Mouse (Mus musculus): ENCODE measurements around the gene Socs2. TPM values are rescaled to one million over a fixed set of nuclear protein-coding genes. Genes with fewer than 3 reads are reported as not detected.

Socs2 gene
- polyA plus RNA-seq, 1 experiment: 27.5 TPM

DNA sequence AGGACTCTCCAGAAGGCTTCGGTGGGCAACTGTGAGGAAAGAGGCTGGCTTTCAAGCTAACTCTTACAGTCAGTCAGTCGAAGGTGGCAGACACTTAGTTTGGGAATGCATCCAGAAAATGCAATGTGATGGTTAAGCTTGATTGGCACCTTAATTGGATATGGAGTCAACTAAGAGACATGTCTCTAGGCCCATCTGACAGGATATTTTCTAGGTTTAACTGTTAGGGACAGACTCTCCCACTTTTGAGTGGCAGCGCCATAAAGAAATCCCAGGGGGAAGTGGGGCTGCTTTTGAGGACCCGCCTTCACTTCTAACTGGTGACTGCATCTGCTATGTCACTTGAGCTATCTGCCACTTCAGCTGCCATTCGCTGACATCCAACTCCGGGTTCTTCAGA lies 43.6 kb downstream of the Socs2 start:
- Histone ChIP-seq H3K27me3 (ENCODE audit: control insufficient read depth, insufficient read depth, insufficient read length) (no peaks in the 10 kb centered on the region), H3K4me3 (no peak overlapping the region), H3K4me2 (ENCODE audit: low read depth) (no peak overlapping the region), H3K36me3 (ENCODE audit: control insufficient read depth, insufficient read depth) (no peaks in the 10 kb centered on the region), H3K79me2 (ENCODE audit: control insufficient read depth, insufficient read depth) (no peaks in the 10 kb centered on the region), H3ac (ENCODE audit: control insufficient read depth, insufficient read length) (no peak overlapping the region)
- no peak for TF ChIP-seq E2F4 (IDR thresholded peaks at IDR 0.05; ENCODE audit: insufficient read depth)

DNA sequence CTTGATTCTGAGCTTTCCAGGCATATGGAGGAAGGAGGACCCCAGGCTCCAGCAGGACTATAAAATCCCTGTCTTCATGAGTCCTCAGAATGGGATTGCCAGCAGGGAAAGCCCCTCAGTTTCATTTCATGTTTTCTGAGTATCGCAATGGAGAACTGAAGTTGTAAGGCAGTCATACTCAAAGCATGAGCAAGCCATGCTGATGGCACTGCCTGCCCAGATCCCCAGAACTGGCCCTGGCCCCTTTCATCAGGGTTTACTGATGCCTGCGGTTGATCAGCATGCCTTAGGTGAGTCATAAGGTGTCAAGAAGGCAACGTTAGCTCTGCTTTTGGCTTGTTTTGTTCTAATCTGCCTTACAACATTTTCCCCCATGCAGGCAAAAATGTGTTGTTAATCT lies 45.0 kb downstream of the Socs2 start:
- no peaks in the 10 kb centered on the region for H3K36me3 ChIP-seq (ENCODE audit: control insufficient read depth, insufficient read depth)
- no peak for TF ChIP-seq MYOD1 (IDR thresholded peaks at IDR 0.05; ENCODE audit: control insufficient read depth in 1 of 3, insufficient read length in 2 of 3, low read depth in 2 of 3)
- TF ChIP-seq SRF (IDR thresholded peaks at IDR 0.05; ENCODE audit: control insufficient read depth, insufficient read length, low read depth): no peak
- TF ChIP-seq USF1 (IDR thresholded peaks at IDR 0.05; ENCODE audit: low read depth): no peak
- TF ChIP-seq TCF3 (IDR thresholded peaks at IDR 0.05; ENCODE audit: insufficient read length, low read depth): no peak
- no peak for TF ChIP-seq TCF12 (IDR thresholded peaks at IDR 0.05; ENCODE audit: insufficient read depth, poor library complexity, severe bottlenecking)
- TF ChIP-seq E2F4 (IDR thresholded peaks at IDR 0.05; ENCODE audit: insufficient read depth): no peak
- TF ChIP-seq POLR2A (IDR thresholded peaks at IDR 0.05; ENCODE audit: insufficient read length, low read depth): no peak
- H3K4me3 ChIP-seq: no peak overlapping the region
- H3K4me2 ChIP-seq (ENCODE audit: low read depth): no peak overlapping the region
- no peaks in the 10 kb centered on the region for H3K27me3 ChIP-seq (ENCODE audit: control insufficient read depth, insufficient read depth, insufficient read length)
- no peak overlapping the region for H3ac ChIP-seq (ENCODE audit: control insufficient read depth, insufficient read length)
- no peaks in the 10 kb centered on the region for H3K79me2 ChIP-seq (ENCODE audit: control insufficient read depth, insufficient read depth)

DNA sequence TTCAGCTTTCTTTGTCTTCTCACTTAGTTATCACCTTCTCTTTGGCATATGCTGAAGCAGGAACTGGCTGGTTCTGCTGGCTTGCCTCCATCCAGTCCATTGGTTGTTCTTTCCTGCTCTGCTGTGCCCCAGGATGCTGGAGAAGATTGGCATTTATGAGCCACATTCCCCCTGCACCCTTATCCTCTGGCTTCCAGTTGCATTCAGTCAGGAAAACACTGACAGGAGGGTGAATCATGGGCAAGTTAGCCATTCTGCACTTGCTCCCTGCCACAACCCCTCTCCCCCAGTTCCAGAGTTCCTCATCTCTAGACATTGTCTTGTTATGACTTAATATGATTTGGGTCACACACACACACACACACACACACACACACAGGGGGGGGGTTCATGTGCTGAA lies 47.8 kb downstream of the Socs2 start:
- Histone ChIP-seq H3K36me3 (ENCODE audit: control insufficient read depth, insufficient read depth) (no peaks in the 10 kb centered on the region), H3K4me3 (no peak overlapping the region), H3K4me2 (ENCODE audit: low read depth) (no peak overlapping the region), H3ac (ENCODE audit: control insufficient read depth, insufficient read length) (no peak overlapping the region), H3K27me3 (ENCODE audit: control insufficient read depth, insufficient read depth, insufficient read length) (no peaks in the 10 kb centered on the region), H3K79me2 (ENCODE audit: control insufficient read depth, insufficient read depth) (no peaks in the 10 kb centered on the region)
- TF ChIP-seq REST (IDR thresholded peaks at IDR 0.05; ENCODE audit: insufficient read depth, insufficient read length): no peak
- TF ChIP-seq CEBPB (IDR thresholded peaks at IDR 0.05; ENCODE audit: insufficient read depth, poor library complexity, severe bottlenecking): no peak
- TF ChIP-seq POLR2A (IDR thresholded peaks at IDR 0.05; ENCODE audit: insufficient read length, low read depth): no peak
- TF ChIP-seq MAX (IDR thresholded peaks at IDR 0.05; ENCODE audit: low read depth): no peak
- no peak for TF ChIP-seq SRF (IDR thresholded peaks at IDR 0.05; ENCODE audit: control insufficient read depth, insufficient read length, low read depth)
- TF ChIP-seq MYOG (IDR thresholded peaks at IDR 0.05; ENCODE audit: control insufficient read depth in 1 of 3, insufficient read depth in 1 of 3, insufficient read length in 2 of 3, low read depth in 2 of 3): no peak
- no peak for TF ChIP-seq TCF3 (IDR thresholded peaks at IDR 0.05; ENCODE audit: insufficient read length, low read depth)
- no peak for TF ChIP-seq TCF12 (IDR thresholded peaks at IDR 0.05; ENCODE audit: insufficient read depth, poor library complexity, severe bottlenecking)

DNA sequence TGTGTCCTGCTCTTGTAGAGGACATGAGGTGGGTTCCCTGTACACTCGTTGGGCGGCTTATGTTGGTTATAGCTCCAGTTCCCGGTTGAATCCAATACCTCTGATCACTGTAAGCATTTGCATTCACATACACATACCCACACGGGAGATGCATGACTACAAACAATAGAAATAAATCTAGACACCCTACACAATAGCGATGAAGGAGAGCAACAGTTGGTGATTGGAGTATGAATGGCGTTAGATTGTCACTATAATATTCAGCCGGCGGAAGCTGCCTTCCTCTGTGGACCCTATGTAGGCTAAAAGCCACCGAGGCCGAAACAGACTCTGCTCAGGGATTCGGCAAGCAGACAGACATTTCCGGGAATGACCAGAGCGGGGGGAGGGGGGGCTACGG lies 48.8 kb downstream of the Socs2 start:
- Histone ChIP-seq H3K4me3 (no peak overlapping the region), H3K27me3 (ENCODE audit: control insufficient read depth, insufficient read depth, insufficient read length) (no peaks in the 10 kb centered on the region), H3K79me2 (ENCODE audit: control insufficient read depth, insufficient read depth) (no peaks in the 10 kb centered on the region), H3ac (ENCODE audit: control insufficient read depth, insufficient read length) (no peak overlapping the region), H3K36me3 (ENCODE audit: control insufficient read depth, insufficient read depth) (no peaks in the 10 kb centered on the region), H3K4me2 (ENCODE audit: low read depth) (no peak overlapping the region)
- no peak for TF ChIP-seq TCF12 (IDR thresholded peaks at IDR 0.05; ENCODE audit: insufficient read depth, poor library complexity, severe bottlenecking)
- no peak for TF ChIP-seq POLR2A (IDR thresholded peaks at IDR 0.05; ENCODE audit: insufficient read length, low read depth)
- no peak for TF ChIP-seq E2F4 (IDR thresholded peaks at IDR 0.05; ENCODE audit: insufficient read depth)
- no peak for TF ChIP-seq USF1 (IDR thresholded peaks at IDR 0.05; ENCODE audit: low read depth)
- no peak for TF ChIP-seq CEBPB (IDR thresholded peaks at IDR 0.05; ENCODE audit: insufficient read depth, poor library complexity, severe bottlenecking)
- no peak for TF ChIP-seq SRF (IDR thresholded peaks at IDR 0.05; ENCODE audit: control insufficient read depth, insufficient read length, low read depth)
- no peak for TF ChIP-seq REST (IDR thresholded peaks at IDR 0.05; ENCODE audit: insufficient read depth, insufficient read length)
- TF ChIP-seq POLR2AphosphoS2 (IDR thresholded peaks at IDR 0.05; ENCODE audit: insufficient read length, low read depth): no peak
- TF ChIP-seq TCF3 (IDR thresholded peaks at IDR 0.05; ENCODE audit: insufficient read length, low read depth): no peak
- TF ChIP-seq MAX (IDR thresholded peaks at IDR 0.05; ENCODE audit: low read depth): no peak
- TF ChIP-seq MYOD1 (IDR thresholded peaks at IDR 0.05; ENCODE audit: control insufficient read depth in 1 of 3, insufficient read length in 2 of 3, low read depth in 2 of 3): no peak

DNA sequence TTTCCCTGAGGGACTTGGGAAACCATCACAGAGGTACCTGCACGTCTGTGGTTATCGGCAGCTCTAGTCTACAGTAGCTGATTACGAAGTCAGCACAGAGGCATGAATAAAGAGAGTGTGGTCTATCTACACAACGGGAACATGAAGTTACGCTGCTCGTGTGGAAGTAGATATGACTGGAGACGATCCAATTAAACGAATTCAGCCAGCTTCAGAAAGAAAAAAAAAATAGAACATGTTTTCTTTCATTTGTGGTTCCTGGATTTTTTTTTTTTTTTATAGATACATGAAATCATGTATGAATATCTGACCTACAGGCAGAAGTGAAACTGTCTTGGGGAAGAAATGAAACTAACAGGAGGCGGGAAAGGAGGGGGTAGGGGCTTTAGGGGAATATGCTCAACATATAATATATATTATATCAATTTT lies 49.3 kb downstream of the Socs2 start:
- no peaks in the 10 kb centered on the region for H3K27me3 ChIP-seq (ENCODE audit: control insufficient read depth, insufficient read depth, insufficient read length)
- no peak overlapping the region for H3K4me2 ChIP-seq (ENCODE audit: low read depth)
- no peak overlapping the region for H3K4me3 ChIP-seq
- H3ac ChIP-seq (ENCODE audit: control insufficient read depth, insufficient read length): no peak overlapping the region
- no peaks in the 10 kb centered on the region for H3K36me3 ChIP-seq (ENCODE audit: control insufficient read depth, insufficient read depth)
- no peak for TF ChIP-seq REST (IDR thresholded peaks at IDR 0.05; ENCODE audit: insufficient read depth, insufficient read length)
- no peak for TF ChIP-seq TCF12 (IDR thresholded peaks at IDR 0.05; ENCODE audit: insufficient read depth, poor library complexity, severe bottlenecking)
- no peak for TF ChIP-seq SRF (IDR thresholded peaks at IDR 0.05; ENCODE audit: control insufficient read depth, insufficient read length, low read depth)
- TF ChIP-seq CEBPB (IDR thresholded peaks at IDR 0.05; ENCODE audit: insufficient read depth, poor library complexity, severe bottlenecking): no peak
- no peak for TF ChIP-seq MYOD1 (IDR thresholded peaks at IDR 0.05; ENCODE audit: control insufficient read depth in 1 of 3, insufficient read length in 2 of 3, low read depth in 2 of 3)
- TF ChIP-seq TCF3 (IDR thresholded peaks at IDR 0.05; ENCODE audit: insufficient read length, low read depth): no peak
- no peak for TF ChIP-seq E2F4 (IDR thresholded peaks at IDR 0.05; ENCODE audit: insufficient read depth)
- TF ChIP-seq POLR2A (IDR thresholded peaks at IDR 0.05; ENCODE audit: insufficient read length, low read depth): no peak
- H3K79me2 ChIP-seq (ENCODE audit: control insufficient read depth, insufficient read depth): no peaks in the 10 kb centered on the region

All from myocyte (in vitro differentiated cells).